Mouse (Mus musculus) Patski (cell line): Measurements from ENCODE around the gene Dgkz. TPM values are rescaled to one million over a fixed set of nuclear protein-coding genes. Genes with fewer than 3 reads are reported as not detected.

Experiments used
- ATAC-seq: fragments of 100-300 bp; one replicate; pipeline ENCODE4 v1.8.0; 2021
- CTCF ChIA-PET: fragments of 350-600 bp; sonication (Branson Sonifier 250); formaldehyde crosslinking; loops from one replicate; lab custom pipeline; 2022; ENCODE audit warnings: inconsistent platforms; lab: Charles Lee
- POLR2A ChIA-PET: fragments of 350-600 bp; sonication (Branson Sonifier 250); formaldehyde crosslinking; loops from one replicate; lab custom pipeline; 2022; ENCODE audit warnings: antibody characterized with exemption, inconsistent platforms; lab: Charles Lee
- DNase-seq: peaks from one replicate; pipeline ENCODE4 v3.0.0-alpha.2; 2011; ENCODE audit warnings: low read depth, low spot score
- H3K27me3 ChIP-seq: fragments of 371-371 bp; one replicate; pipeline ENCODE4 v1.5.1; 2021
- CTCF ChIP-seq: fragments of 100-300 bp; IDR thresholded peaks from one replicate; pipeline ENCODE4 v1.5.1; 2021
- in situ Hi-C: fragments of 300-500 bp; cut with MboI; formaldehyde crosslinking; loops from 3 replicates; pipeline ENCODE4 v1.11.1; 2018; ENCODE audit warnings: low pct_unique_long_range_greater_than_20kb, mixed read lengths
- polyA plus RNA-seq: library from polyadenylated mRNA; unstranded; gene quantifications from one replicate; pipeline ENCODE4 v1.2.3, GENCODE M21; 2021

Gene Dgkz
- polyA plus RNA-seq, 1 experiment from 2014 or later = 38.5 TPM

DNA sequence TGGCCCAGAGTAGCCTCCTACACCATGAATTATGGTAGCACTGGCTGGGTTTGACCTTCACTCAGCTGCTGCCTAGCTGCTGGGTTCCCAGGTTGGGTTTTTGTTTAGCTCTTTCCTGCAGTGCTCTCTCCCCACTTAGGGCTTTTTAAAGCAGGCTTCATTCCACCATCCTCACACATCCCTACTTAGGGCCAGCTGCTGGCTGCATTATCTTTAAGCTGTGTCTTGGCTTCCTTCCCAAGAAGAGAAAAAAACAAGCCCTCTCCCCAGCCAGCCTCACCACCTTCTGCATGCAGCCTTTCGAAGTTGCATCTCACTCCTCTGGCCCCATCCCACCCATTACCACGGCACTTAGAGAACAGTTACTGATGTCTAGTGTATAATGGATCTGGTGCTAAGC is 2.9 kb upstream of the Dgkz start:
- peaks cover 34% of the 10 kb centered on the region for H3K27me3 ChIP-seq
- DNase-seq = no peak
- no peak for ATAC-seq
- POLR2A ChIA-PET = interaction anchor here (0.7 kb wide), 1 partner anchor 64 kb away, joined by 5 read pairs; no protein-coding TSS in a partner anchor
- in situ Hi-C loops = loop anchor here (25.0 kb wide), 1 partner anchor 459 kb away; the partner anchor contains the start of gene Cry2
- CTCF ChIA-PET = interaction anchor here (0.7 kb wide), 1 partner anchor 9 kb away, joined by 5 read pairs; no protein-coding TSS in a partner anchor
- no peak for TF ChIP-seq CTCF

DNA sequence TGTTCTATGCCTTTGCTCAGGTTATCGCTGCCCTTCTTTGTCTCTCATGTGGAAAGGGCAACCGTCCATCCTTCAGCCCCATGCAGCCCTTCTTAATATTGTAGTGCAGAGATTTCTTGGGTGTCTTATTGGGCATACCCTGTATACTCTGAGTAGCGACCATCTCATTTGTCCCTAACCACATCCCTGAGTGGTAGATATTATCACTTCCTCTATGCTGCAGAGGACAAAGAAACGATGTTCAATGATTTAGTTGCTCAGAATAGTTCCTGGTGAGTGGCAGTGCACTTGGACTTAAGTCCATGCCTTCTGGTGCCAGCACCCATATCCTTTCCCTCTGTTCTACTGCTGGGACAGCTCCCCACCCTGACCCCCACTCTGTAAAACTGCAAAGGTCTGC is 2.3 kb upstream of the Dgkz start:
- TF ChIP-seq CTCF = no peak
- DNase-seq = no peak
- ChIA-PET CTCF (no interaction called here), POLR2A (no interaction called here)
- ATAC-seq = no peak
- H3K27me3 ChIP-seq = peaks cover 36% of the 10 kb centered on the region
- in situ Hi-C loops = loop anchor here (25.0 kb wide), 1 partner anchor 459 kb away; the partner anchor contains the start of gene Cry2

DNA sequence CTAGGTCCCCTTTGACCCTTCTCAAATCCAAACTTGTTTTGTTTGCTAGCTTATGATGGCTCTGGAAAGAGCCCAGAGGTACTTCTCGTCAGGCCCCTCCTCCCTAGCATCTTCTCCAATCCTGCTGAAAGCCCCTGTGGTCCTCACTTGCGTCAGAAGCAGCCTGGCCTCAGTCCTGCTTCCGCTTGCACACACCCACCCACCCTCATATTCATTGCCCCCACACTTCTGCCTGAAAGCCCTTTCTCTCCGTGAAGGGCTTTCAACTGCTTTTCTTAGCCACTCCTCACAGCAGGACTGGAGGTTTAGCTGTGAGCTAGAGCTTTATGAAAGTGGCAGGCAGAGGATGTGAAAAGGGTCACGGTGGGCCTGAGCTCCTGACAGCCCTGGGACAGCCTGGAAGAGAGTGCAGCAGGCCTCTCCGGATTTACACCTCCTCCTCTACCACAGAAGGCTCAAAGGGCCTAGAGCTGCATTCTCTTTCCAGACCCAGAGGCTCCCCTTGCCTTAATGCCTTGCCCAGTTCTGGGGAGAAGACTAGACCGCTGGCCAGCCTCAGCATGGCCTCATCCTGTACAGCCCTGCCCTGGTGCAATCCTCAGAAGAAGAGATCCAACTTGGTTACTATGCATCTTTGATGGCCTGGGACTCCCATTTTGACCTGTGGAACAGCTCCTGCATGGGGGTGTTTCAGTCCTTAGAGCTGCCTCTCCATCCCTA is 2.1 kb downstream of the Dgkz start:
- DNase-seq (no peak), ATAC-seq (no peak)
- POLR2A ChIA-PET = no interaction called here
- H3K27me3 ChIP-seq = peaks cover 44% of the 10 kb centered on the region
- TF ChIP-seq CTCF = no peak
- CTCF ChIA-PET = interaction anchor here (1.7 to 3.6 kb wide), 2 partner anchors 10 to 13 kb away, joined by 5 to 16 read pairs; no protein-coding TSS in a partner anchor
- in situ Hi-C loops = no loop called here

DNA sequence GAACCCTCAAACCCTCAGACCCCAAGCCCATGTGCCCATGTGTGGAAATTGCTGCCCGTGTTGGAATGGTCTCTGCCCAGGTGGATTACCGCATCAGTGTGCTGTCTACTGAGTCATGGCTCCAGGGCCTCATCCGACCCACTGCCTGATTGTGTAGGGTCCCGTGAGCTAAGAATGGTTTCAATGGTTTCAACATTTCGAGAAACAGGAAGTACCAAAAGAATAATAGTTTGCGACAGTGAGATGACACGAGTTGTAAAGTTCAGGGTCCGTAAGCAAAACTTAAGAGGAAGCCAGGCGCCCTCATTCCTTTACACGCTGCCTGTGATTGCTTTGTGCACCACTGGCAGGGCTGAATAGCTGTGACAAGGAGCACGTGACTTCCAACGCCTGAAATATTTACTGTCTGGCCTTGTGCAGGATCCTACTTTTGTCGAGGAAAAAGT is 3.5 kb downstream of the Dgkz start:
- ChIA-PET CTCF (interaction anchor here (1.2 to 3.6 kb wide), 2 partner anchors 15 to 28 kb away, joined by 3 to 16 read pairs; no protein-coding TSS in a partner anchor), POLR2A (no interaction called here)
- ATAC-seq (no peak), DNase-seq (no peak)
- TF ChIP-seq CTCF = no peak
- peaks cover 43% of the 10 kb centered on the region for H3K27me3 ChIP-seq
- in situ Hi-C loops = no loop called here

DNA sequence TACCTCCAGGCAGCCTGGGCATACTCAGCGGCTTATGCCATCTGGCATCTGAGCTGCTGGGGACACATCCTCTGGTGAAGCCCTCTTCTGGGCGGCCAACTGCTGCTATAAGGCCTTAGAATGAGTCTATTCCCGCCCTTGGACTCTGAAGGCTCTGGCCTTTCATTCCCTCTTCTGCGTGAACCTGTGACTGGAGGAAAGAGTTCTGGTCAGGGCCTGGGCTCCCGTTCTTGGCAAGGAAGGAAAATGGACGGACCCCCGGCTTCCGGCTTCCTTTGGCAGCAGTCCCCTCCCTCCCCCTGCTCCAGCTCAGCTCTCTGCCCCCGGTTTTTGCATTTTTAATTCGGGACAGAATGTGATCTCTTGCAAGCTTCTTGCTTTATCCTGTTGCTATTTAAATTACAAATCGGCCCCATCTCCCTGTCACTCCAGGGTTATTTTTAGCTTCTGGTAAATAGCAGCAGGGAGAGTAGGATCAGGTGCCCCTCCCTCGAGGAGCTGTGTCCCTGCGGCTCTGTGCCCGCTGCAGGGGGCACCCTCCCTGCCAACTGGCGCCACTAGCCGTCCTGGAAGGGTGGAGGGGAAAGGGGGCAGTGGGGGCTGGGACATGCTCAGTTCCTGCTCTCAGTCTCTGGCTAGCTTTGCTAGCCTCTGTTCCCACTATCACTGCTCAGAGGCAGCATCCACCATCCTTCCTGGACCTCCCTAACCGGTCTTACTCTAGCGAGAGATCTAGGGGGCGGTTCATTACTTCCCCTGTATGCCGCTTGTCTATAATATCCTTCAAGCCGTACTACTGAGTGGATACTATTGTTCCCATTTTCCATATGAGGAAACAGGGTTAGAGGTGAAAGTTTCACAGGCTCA is 4.2 kb downstream of the Dgkz start:
- TF ChIP-seq CTCF = no peak
- POLR2A ChIA-PET = interaction anchor here (0.7 kb wide), 1 partner anchor 31 kb away, joined by 3 read pairs; no protein-coding TSS in a partner anchor
- CTCF ChIA-PET = interaction anchor here (1.2 to 3.6 kb wide), 2 partner anchors 16 to 27 kb away, joined by 3 to 16 read pairs; no protein-coding TSS in a partner anchor
- ATAC-seq (no peak), DNase-seq (no peak)
- H3K27me3 ChIP-seq = peaks cover 36% of the 10 kb centered on the region
- in situ Hi-C loops = no loop called here

DNA sequence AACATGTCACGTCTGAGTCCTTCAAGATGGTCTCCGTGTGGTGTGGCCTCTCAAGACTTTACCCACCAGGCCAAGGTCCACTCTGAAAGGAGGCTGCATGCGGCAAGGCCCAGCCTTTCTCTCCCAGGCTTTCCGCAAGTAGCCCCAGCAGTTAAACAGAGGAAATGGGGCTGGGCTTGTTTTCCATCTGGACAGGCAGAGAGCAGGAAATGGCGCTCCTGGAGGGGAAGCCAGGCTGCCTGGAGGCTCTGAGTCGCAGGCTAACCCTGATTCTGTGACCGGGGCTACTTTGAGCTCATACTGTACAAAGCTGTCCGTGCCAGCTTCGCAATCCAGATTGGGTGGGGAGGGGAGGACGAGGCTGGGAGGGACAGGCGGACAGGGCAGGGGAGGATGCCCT is 7.7 kb downstream of the Dgkz start:
- no peak for ATAC-seq
- in situ Hi-C loops = no loop called here
- ChIA-PET CTCF (no interaction called here), POLR2A (no interaction called here)
- TF ChIP-seq CTCF = no peak
- H3K27me3 ChIP-seq = peaks cover 14% of the 10 kb centered on the region
- no peak for DNase-seq

DNA sequence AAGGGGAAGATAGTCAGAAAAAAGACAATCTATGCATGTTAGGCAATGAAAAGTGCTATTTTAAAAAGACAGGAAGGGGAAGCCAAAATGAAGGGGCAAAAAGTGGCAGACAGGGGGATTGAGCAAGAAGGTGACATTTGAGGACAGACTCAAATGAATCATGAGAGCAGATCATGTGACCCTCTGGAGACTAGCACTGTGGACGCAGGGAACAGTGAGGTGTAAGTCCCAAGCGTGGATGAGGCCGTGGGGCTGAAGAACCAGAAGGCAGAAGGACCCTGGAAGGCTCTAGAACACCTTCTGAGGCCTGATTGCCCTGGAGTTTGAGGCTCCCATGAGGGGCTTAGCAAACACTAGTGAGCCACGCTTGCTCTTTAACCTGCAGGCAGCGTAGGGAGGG is 9.3 kb downstream of the Dgkz start:
- peaks cover 8% of the 10 kb centered on the region for H3K27me3 ChIP-seq
- no peak for DNase-seq
- in situ Hi-C loops = no loop called here
- ATAC-seq = no peak
- CTCF ChIA-PET = no interaction called here
- POLR2A ChIA-PET = no interaction called here
- TF ChIP-seq CTCF = no peak

DNA sequence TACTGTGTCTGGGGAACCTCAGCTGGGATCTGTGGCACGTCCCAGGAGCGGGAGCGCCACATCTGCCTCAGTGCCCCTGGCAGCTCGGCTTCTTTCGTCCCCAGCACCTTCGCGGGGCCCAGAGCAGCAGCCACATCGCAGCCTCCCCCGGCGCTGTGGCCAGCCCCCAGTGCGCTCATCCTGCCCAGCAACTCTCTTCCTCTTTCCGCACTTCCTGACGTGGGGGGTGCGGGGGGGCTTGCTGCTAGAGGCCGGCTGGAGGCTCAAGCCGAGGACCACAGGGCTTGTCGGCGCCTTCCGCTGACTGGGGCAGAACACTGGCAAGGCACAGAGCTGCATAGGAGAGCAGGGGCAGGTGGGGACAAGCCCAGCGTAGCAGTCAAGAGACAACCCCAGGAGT is 10.2 kb downstream of the Dgkz start:
- no peak for TF ChIP-seq CTCF
- H3K27me3 ChIP-seq = peaks cover 8% of the 10 kb centered on the region
- ChIA-PET POLR2A (no interaction called here), CTCF (no interaction called here)
- no peak for ATAC-seq
- no peak for DNase-seq
- in situ Hi-C loops = no loop called here

DNA sequence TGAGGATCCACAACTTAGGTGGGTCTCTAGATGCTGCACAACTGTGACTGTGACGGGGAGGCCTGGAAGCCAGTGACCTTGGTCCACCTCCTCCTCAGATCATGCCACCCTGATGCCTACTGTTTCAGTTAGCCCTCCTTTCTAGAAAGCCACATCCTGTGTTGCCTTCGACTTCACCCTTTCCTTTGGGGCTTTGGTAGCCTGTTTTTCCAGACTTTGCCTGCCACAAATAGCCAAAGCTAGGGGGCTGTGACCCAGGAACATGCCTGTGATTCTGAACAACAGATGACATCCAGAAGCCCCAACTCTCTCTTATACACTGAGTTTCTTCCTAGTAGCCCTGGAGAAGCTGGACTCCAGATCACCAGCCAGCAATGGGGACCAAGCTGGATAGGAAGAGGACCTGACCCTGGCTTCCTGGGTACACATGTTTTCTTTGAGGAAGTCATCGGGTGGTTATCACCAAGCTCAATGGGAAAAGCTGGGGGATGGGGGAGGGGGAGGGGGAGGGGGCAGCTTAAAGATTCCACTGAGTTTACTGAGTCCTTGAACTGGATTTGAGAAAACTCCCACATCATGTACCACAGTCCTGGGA is 11.0 kb downstream of the Dgkz start:
- CTCF ChIA-PET = interaction anchor here (1.0 to 5.8 kb wide), 4 partner anchors 9 to 23 kb away, joined by 5 to 63 read pairs (median 10); partner anchors contain the start of gene Gm9821
- in situ Hi-C loops = no loop called here
- no peak for ATAC-seq
- no peak for TF ChIP-seq CTCF
- DNase-seq = no peak
- POLR2A ChIA-PET = no interaction called here
- H3K27me3 ChIP-seq = peaks cover 5% of the 10 kb centered on the region

DNA sequence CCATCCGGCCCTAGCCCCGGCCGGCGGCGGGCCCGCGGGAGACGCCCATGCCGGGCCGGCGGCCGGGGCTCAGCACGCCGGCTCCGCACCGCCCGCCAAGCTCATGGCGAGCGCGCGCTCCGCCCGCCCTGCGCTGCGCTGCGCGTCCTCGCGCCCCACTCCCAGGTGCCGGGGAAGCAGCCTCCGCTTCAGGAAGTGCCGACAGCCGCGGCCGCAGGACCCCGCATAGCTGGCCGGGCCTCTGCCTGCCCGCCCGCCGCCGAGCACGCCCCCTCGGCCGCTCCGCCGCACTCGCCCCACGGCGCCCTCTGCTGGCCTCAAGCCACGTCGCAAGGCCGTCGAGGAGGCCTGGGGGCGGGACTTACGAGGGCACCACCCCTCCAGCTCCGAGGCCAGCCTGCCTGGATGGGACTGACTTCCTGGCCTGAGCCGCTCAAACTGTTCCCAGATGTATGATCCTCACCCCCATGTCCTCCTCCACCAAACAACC is 12.2 kb downstream of the Dgkz start:
- peak; percentile 88 for ATAC-seq
- DNase-seq = no peak
- peaks cover 5% of the 10 kb centered on the region for H3K27me3 ChIP-seq
- POLR2A ChIA-PET = no interaction called here
- no peak for TF ChIP-seq CTCF
- CTCF ChIA-PET = interaction anchor here (1.0 to 5.8 kb wide), 5 partner anchors 9 to 24 kb away, joined by 5 to 63 read pairs (median 10); partner anchors contain the start of gene Gm9821
- in situ Hi-C loops = no loop called here
